Mouse (Mus musculus) C2C12 (cell line): ENCODE data around the gene Fbrsl1. TPM values are rescaled to one million over a fixed set of nuclear protein-coding genes. Genes with fewer than 3 reads are reported as not detected.

Experiments used
- H3K27me3 ChIP-seq: one replicate; pipeline ENCODE4 v1.6.1; 2011; ENCODE audit not compliant: control insufficient read depth, insufficient read depth, insufficient read length
- H3K36me3 ChIP-seq: one replicate; pipeline ENCODE4 v1.6.1; 2011; ENCODE audit not compliant: control insufficient read depth, insufficient read depth
- H3K4me3 ChIP-seq: one replicate; pipeline ENCODE4 v1.5.1; 2011; ENCODE audit warnings: mild to moderate bottlenecking, control low read depth; ENCODE audit not compliant: poor library complexity, insufficient read depth, severe bottlenecking
- H3K79me2 ChIP-seq: one replicate; pipeline ENCODE4 v1.6.1; 2011; ENCODE audit not compliant: control insufficient read depth, insufficient read depth
- H3K79me3 ChIP-seq: one replicate; pipeline ENCODE4 v1.6.1; 2011; ENCODE audit warnings: low read depth, control low read depth
- H3ac ChIP-seq: one replicate; pipeline ENCODE3; 2011; ENCODE audit warnings: low read depth; ENCODE audit not compliant: control insufficient read depth, insufficient read length
- CEBPB ChIP-seq: IDR thresholded peaks from one replicate; pipeline ENCODE4 v1.6.1; 2011; ENCODE audit warnings: low read depth, mild to moderate bottlenecking, control low read depth, moderate library complexity
- CTCF ChIP-seq: IDR thresholded peaks from one replicate; pipeline ENCODE4 v1.5.1; 2011; ENCODE audit not compliant: control insufficient read depth, insufficient read depth, insufficient read length
- FOSL1 ChIP-seq: IDR thresholded peaks from one replicate; pipeline ENCODE4 v1.8.0; 2011; ENCODE audit warnings: mild to moderate bottlenecking, low read length; ENCODE audit not compliant: poor library complexity, insufficient read depth, severe bottlenecking
- MAX ChIP-seq: IDR thresholded peaks from one replicate; pipeline ENCODE4 v1.6.1; 2011; ENCODE audit warnings: mild to moderate bottlenecking, control low read depth
- MYOD1 ChIP-seq: IDR thresholded peaks from one replicate; pipeline ENCODE4 v1.6.1; 2011; ENCODE audit warnings: low read depth; ENCODE audit not compliant: control insufficient read depth, insufficient read length
- MYOG ChIP-seq: IDR thresholded peaks from one replicate; pipeline ENCODE4 v1.6.1; 2011; ENCODE audit not compliant: control insufficient read depth, insufficient read length; ENCODE audit errors: extremely low read depth
- USF1 ChIP-seq: IDR thresholded peaks from one replicate; pipeline ENCODE4 v1.6.1; 2011; ENCODE audit warnings: low read depth, mild to moderate bottlenecking, control low read depth, moderate library complexity
- polyA plus RNA-seq: library from polyadenylated mRNA; unstranded; fragments of >200 nt; fragmentation: generic; extraction: Trizol; gene quantifications from one replicate; pipeline ENCODE4 v1.2.1, GENCODE M21; 2012; ENCODE audit warnings: missing spikeins

Fbrsl1 gene
- polyA plus RNA-seq, 1 experiment = 17.6 TPM

DNA sequence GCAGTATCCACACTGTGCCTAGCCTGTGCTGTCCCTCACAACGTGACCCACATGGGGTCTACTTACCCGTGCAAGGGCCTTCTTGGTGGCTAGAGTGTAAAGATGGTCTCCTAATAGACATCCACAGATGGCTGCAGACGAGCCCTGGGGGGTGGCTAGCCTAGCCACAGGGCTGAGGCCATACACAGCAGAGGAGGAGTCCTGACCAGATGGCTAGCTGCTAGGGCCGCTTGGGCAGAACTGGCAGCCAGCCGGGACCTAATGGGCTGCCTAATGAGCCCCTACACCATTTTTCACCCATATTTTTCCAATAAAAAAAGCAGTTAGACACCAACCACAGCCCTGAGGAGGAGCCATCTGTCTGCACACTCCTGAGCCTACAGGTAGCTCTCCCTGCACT is 55.6 kb downstream of the Fbrsl1 start:
- H3K79me3 ChIP-seq = no peaks in the 10 kb centered on the region
- H3K36me3 ChIP-seq = no peaks in the 10 kb centered on the region
- H3K79me2 ChIP-seq = no peaks in the 10 kb centered on the region
- TF ChIP-seq CTCF (no peak), CEBPB (no peak), MAX (no peak), USF1 (no peak), FOSL1 (no peak)
- no peak overlapping the region for H3ac ChIP-seq
- no peaks in the 10 kb centered on the region for H3K27me3 ChIP-seq
- no peak overlapping the region for H3K4me3 ChIP-seq

DNA sequence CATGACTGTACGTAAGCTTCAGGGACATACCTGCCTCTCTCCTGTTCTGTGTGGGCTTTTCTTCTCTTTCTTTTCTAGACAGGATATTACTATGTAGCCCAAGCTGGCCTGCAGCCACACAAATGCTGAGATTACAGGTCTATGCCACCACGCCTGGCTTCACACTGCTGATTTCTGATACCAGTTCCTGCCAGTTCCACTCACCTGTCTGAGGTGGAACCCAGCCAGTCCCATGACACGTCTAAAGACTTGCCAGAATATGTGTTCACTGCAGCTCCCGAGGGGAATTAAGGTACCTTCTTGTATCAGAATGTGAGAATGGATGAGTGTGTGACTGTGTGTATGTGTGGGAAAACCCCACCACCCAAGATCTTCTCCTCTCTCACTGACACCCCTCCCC is 57.7 kb downstream of the Fbrsl1 start:
- Histone ChIP-seq H3K79me2 (no peaks in the 10 kb centered on the region), H3ac (no peak overlapping the region), H3K79me3 (no peaks in the 10 kb centered on the region), H3K36me3 (no peaks in the 10 kb centered on the region), H3K4me3 (no peak overlapping the region), H3K27me3 (no peaks in the 10 kb centered on the region)
- TF ChIP-seq FOSL1 = no peak
- TF ChIP-seq MAX = no peak
- no peak for TF ChIP-seq CTCF
- TF ChIP-seq USF1 = no peak

DNA sequence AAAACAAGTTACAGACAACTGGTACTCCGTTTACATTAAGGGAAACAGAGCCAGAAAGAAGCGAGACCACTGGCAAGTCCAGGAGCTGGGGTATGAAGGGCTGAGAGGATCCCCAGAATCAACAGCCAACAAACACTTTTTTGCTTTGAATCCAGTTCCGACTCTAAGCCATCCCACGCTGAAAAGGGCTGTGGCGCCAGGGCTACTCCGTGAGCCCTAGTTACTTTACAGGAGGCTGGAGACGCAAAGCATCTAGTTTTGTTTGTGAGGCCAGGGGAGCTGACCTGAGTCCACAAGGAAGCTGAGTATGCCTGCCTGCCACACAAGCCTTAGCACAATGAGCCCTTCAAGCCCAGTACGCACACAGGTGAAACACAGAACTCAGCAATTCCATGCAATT is 61.0 kb downstream of the Fbrsl1 start:
- Histone ChIP-seq H3K36me3 (no peaks in the 10 kb centered on the region), H3K27me3 (no peaks in the 10 kb centered on the region), H3K4me3 (no peak overlapping the region), H3K79me2 (no peaks in the 10 kb centered on the region), H3K79me3 (no peaks in the 10 kb centered on the region), H3ac (no peak overlapping the region)
- no peak for TF ChIP-seq CTCF
- no peak for TF ChIP-seq MYOD1
- TF ChIP-seq MAX = no peak
- no peak for TF ChIP-seq CEBPB
- TF ChIP-seq MYOG = no peak
- no peak for TF ChIP-seq FOSL1
- TF ChIP-seq USF1 = no peak

DNA sequence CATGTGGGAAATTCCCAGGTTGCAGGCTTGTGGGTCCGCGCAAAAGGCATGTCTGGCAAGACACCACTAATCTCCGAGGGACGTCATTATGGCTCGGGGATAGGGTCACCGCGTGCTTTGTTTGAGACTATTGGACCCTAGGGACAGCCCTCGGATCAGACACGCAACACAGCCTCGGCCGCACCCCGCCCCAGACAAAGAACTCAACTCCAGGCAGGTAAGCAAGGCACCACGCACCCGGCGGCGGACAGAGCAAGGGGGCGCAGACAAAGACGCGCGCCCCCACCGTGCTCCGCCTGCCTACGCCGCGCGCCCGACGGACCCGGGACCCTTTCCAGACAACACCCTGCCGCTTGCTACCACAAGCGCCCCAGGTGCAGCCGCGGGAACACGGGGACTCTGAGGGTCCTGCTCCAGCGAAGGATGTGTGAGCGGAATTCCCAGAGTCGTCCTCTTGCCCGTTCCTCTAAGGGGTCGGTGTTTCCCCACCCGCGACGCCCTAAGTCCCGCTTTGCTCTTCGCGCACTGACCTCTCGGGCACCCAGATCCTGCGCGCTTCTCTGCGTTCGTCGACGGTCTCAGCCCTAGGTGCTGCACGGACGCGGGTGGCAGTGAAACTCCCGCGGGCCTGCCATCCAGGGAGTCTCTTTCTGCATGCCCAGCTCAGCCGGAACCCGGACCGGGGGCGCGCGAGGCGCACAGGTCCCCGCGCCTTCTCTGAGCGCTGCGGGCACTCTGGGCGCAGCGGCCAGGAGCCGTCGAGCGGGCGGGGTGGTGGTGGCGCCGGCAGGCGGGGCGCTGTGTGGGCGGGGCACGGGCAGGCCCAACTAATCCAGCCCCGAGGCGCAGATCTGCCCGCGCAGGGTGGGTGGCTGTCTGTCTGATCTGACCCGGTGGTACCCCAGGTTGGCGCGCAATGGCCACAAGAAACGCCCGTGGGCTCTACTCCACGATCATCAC is 61.7 kb downstream of the Fbrsl1 start:
- H3K4me3 ChIP-seq = no peak overlapping the region
- H3K79me2 ChIP-seq = no peaks in the 10 kb centered on the region
- H3ac ChIP-seq = no peak overlapping the region
- H3K79me3 ChIP-seq = no peaks in the 10 kb centered on the region
- TF ChIP-seq USF1 (no peak), MYOG (no peak), FOSL1 (no peak)
- H3K36me3 ChIP-seq = no peaks in the 10 kb centered on the region
- no peaks in the 10 kb centered on the region for H3K27me3 ChIP-seq

DNA sequence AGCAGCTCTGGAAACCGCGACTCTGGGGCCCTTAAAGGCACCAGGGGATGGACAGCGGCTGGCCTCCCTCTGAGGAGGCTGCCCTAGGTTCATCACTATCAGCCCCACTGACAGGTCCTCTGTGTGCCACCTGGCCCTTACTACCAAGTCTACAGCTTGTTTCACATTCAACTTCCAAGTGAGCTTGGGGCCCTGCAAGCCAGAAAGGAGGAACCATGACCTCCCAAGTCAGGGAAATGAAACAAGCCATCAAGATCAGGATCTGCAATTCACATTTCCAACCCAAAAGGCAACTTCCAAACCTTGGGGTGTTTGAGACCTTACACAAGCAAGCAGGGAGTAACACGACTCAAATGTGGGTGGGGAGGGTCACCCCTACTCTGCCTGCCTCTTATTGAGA is 63.0 kb downstream of the Fbrsl1 start:
- Histone ChIP-seq H3K79me3 (no peaks in the 10 kb centered on the region), H3K36me3 (no peaks in the 10 kb centered on the region), H3K79me2 (no peaks in the 10 kb centered on the region), H3K4me3 (no peak overlapping the region), H3ac (no peak overlapping the region), H3K27me3 (no peaks in the 10 kb centered on the region)
- TF ChIP-seq FOSL1 (no peak), MAX (no peak), MYOD1 (no peak), CTCF (no peak), MYOG (no peak), USF1 (no peak), CEBPB (no peak)

DNA sequence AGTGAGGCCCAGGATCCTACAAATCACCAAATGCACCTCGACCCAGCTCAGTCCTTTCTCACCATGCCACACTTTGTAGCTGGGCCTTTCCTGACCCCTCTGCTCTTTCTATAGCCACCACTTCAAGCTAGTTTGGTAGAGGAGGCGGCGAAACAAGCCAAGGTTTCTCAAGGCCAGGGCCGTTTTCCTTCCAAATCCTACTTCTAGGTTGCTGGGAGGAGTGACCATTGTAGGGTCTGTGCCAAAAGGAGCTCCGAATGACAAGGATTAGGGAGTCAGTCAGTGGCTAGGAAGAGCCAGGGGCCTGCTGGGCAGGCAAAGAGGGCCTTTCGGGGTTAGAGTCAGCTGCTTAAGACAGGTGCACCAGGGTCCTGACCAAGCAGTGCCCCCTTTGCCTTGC is 63.8 kb downstream of the Fbrsl1 start:
- H3K36me3 ChIP-seq = no peaks in the 10 kb centered on the region
- no peaks in the 10 kb centered on the region for H3K27me3 ChIP-seq
- TF ChIP-seq MYOG = no peak
- no peaks in the 10 kb centered on the region for H3K79me3 ChIP-seq
- H3K4me3 ChIP-seq = no peak overlapping the region
- H3ac ChIP-seq = no peak overlapping the region
- no peaks in the 10 kb centered on the region for H3K79me2 ChIP-seq
